Mouse (Mus musculus) large intestine, adult 2 months (tissue): ENCODE data around the gene Crbn. TPM values are rescaled to one million over a fixed set of nuclear protein-coding genes. Genes with fewer than 3 reads are reported as not detected.
A peak's percentile ranks its signal among the peaks of the same experiment; 100 is the strongest.

Experiments
- DNase-seq: peaks from one replicate; pipeline ENCODE4 v3.0.0-alpha.2; 2012; ENCODE audit warnings: low read depth, low spot score
- WGBS: fragments of 180-500 bp; shearing (Covaris S2); methylation state at CpG from one replicate; pipeline ENCODE4 v1.1.7; 2018; 5-methylcytosine and 5-hydroxymethylcytosine counted together
- polyA plus RNA-seq: library from polyadenylated mRNA; depleted of rRNA; stranded (reverse); fragments of >200 nt; gene quantifications from 2 replicates; pipeline ENCODE4 v1.2.3, GENCODE M21; 2012; rRNA removed

Gene Crbn
- 5.9 and 12.0 TPM in 2 replicates for polyA plus RNA-seq

DNA sequence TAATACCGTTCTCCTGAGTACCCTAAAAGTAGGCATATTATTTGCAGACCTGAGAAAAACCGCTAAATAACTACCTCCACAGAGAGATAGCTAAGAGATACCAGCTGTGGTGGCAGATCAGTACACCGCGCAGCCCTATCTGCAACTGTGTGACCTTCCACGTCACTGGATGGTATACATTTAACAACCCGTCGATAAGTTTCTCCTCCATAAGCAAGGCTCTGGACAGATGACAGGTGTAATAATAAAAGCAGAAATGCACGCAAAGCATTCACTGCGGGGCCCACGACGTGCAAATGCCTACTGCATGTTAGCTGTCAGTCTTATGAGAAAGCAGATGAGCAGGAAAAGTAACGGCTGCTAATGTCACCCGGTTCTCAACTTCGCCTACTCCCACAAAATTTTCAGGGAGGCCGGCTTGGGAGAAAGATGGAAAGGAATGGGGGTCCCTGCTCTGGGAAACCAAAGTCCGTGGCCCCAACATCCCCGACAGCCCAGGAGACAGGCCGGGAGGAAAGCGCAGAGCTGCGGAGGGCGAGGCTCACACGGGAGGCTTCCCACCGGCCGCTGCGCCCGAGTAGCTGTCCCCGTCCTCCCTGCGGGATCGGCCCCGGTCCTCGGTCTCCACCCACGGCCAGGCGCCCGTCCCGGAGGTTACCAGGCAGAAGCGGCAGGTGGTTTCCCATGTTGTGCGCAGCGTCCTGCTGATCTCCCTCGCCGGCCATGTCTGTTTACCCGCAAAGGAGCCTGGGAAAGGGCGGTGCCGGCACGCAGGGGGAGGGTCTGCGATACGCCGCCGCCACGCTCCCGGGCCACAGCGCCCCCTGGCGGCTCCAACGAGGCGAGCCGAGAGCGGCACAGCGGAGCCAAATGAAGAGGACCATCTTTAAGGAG lies at the start of gene Crbn:
Gene Crbn, minus strand, starts transcription at position 745 of the 894 bp plus-strand sequence.
- WGBS = 2% methylated on average over 57 of the region's 57 CpGs
- peak; percentile 54 for DNase-seq

DNA sequence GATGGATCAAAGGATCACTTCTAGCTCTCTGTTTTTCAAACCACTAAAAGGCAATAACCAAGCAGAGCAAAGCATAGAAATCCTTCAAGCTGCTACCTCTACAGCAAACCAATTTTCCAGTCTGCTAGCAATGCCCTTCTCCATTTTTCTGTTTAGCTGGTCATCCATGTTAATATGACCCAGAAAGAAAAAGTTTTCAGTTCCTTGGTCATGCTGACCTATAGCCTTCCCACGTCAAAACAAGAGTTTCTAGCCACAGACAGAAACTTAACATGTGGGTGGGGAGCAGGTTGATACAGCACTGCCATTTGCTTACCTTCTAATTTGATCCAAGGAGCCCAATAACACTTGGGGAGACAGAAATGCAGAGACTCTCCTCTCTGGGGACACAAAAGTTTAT lies 40.3 kb upstream of the Crbn start:
- WGBS = 53% methylated on average over 1 of the region's 1 CpGs

DNA sequence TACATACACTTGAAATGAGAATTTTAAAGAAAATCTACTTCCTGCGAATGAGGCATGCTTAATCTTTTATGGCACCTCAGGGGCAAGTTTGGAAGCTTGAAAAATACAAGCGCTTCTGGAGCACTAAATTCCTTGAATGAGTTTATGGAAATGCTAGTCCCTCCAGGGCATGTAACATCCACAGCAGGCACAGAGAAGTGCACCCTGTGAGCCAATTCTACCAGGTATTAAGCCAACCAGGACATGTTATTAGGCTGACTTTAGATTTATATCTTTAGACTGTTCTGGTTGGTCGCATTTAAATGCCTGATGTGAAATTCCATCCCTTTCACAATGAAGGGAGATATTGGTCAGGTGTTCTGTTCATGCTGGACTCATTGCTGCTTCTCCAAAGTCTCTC lies 38.2 kb upstream of the Crbn start:
- DNase-seq = no peak
- 83% methylated on average over 3 of the region's 3 CpGs for WGBS

More for the DNA sequence above, 40.3 kb upstream of the Crbn start:
- DNase-seq = no peak

DNA sequence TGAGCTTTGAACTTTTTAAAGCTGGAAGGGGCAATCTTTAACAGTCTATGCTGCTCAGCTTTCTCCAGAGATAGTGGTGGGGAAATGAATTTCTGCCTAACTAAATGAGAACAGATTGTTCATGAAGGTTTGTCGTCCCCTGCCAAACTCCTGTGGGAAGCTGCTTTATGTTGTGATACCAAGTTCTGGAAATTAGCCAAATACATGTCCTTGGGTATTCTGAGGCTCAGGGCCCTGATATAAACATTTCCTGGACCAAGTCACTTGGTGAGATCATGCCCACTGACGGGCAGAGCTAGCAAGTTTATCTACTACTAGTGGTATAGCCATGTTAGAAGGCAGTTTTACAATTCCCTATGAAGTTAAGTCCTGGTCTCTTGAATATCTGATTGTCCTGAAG lies 35.4 kb upstream of the Crbn start:
- WGBS = 70% methylated on average over 2 of the region's 2 CpGs
- DNase-seq = no peak

DNA sequence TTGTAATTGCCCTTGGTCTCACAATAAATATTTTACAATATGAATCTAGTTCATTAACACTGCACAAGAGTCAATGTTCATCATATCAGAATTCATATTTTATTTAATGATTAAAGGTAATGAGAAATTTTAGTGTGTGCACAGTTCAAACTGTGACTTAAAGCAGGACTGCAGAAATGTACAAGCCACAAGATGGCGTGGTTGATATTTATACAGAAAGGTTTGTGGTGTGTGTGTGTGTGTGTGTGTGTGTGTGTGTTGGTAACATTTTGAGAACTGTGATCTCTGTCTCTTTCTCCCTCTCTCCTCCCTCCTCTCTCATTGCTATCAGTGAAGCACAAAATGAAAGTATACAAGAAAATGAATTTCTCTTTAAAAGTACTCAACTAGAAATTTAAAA lies 22.5 kb upstream of the Crbn start:
- 57% methylated on average over 1 of the region's 1 CpGs for WGBS
- DNase-seq = no peak

DNA sequence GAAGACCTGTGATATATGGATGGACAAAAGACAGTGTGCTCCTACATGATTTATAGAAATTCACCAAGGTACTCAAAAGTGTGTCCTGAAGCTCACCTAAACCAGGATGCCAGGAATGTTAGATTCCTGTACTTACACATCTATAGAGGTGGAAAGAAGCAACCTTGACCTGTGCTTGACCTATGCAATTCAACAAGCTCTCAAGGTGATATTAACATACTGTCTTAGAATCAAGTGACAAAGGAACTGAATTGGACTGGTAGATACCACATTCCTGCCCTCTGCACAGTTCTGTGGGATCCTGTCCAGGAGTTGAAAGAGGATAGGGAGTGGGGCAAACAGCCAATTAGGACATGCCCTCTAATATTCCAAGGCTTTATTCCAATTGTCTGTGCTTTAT lies 20.7 kb upstream of the Crbn start:
- DNase-seq = no peak

DNA sequence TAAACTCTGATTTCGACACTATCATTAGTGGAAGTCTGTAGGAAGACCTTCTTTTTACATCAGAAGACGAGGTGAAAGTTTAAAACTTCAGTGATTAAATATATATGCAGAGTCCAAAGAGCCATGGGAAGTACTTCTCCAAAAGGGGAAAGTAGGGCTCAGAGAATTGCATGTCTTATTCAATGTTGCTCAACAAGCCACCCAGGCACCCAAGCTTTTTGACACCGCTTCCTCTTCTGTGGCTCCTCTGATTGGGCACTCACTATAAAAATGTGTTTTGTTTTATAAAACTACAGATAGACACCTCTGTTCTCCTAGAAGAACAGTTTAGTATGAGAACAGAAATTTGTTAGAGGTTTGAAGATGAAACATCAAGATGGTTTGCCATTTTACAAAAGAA lies 20.0 kb upstream of the Crbn start:
- 64% methylated on average over 3 of the region's 3 CpGs for WGBS
- no peak for DNase-seq

DNA sequence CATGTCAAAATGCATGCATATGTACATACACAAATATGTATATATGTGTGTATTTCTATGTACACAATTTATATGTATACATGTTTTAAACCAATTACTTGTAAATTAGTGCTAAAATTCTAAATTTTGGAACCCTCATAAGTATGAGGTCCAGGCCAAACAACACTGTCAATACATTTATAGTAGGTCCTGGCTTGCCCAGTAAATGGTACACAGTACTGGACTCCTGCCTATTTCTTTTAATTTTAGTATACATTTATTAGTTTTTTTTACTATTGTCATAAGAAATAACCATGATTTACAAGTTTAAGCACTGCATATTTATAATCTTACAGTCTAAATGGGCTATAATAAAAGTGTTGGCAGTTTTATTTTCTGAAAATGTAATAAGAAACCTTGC lies 19.4 kb upstream of the Crbn start:
- no peak for DNase-seq

DNA sequence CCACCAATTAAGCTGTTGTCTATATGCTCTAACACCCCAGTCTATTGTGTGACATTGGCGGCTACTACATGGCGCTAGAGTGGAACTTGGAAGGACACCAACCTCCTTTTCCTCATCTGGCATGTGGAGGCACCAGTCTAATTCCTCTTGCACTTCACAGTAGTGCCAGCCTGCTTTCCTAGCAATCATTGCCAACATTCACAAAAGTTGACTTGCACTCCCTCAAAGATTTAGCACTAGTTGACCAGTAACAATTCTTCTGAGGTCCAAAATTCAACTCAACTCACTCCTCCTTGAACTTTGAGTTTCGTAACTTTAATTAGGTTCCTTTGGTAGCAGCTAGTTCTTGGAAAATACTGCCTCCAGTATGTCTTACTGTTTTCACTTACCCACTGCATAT lies 10.8 kb upstream of the Crbn start:
- WGBS = 89% methylated on average over 3 of the region's 3 CpGs
- DNase-seq = no peak

DNA sequence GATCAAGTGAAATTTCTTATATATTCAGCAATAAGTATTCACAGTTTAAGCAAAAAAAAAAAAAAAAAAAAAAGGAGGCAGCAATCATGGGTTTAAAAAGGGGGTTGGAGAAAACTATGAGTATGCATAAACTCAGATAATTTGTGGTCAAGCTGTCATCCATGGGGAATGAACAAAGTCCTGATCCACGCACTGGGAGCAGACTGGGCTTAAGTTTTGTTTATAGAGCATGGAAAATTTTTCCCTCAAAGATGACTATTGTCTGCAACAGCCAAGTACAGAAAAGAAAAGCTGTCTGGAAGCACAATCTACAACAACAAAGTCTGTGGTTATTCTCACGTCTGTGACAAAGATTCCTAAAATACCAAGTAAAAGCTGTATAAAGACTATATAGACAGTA lies 9.3 kb upstream of the Crbn start:
- 51% methylated on average over 2 of the region's 2 CpGs for WGBS
- no peak for DNase-seq

DNA sequence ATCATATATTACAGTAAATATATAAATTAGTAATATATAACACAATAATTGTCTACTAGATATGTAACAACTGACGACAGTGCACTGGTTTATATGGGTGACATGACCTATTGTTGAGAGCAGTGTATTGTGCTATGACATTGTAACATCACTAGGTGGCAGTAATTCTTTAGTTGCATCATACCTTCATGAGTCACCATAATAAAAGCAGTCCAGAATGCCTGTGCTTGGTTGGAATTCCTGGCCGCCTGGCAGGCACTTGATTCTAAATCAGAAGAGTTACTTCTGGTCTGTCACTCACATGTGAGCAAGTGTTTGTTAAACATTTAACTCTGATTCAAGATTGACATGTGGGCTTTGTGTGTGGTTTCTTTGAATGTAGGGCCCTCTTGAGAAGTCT lies 5.0 kb upstream of the Crbn start:
- DNase-seq = no peak
- WGBS = 15% methylated on average over 2 of the region's 2 CpGs

DNA sequence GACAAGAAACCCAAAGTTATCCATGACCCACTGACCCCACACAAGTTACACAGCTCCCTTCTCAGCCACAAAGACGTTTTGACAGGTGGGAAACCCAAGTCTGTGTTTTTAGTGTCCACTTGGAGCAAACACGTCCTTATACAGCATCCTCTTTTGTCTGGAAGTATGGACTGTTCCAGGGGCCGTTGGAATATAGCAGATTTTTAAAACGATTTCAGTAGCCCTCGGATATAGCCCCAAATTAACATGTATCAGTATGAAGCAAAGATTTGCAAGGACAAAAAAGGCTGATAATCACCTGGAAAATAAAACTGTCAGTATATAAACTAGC lies 315 bp upstream of the Crbn start:
- 52% methylated on average over 5 of the region's 5 CpGs for WGBS
- DNase-seq = no peak

DNA sequence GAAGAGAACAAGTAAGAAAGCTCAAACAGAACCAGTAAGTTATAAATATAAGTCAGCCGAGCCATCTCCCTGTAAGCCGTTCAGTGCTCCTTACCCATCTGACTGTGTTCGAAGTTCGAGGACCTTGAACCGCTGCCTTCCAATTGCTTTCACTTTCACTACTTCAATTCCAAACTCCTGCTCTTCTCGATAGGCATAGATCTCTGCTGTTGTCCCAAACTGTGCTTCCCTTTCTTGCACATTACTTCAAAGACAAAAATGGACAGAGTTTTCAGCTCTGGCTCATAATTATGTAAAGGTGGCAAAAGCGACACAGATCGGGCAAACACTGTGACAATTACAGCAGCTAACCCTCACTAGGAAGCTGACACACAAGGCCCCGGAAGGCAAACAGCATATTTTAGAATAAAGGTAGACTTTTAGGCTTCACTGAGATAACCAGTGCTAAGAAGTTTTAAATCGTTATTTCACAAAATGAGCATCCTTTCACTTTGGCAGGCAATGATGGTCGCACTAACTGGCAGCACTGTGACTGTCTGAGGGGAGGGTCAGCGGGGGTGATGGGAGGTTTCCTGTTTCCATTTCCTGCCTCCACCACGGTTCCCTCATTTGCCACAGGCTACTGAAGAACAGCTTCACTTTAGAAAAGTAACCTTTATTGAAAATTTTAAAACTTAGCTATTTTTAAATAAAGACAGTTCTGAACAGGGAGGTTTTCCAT lies 5.6 kb downstream of the Crbn start:
- WGBS = 71% methylated on average over 13 of the region's 13 CpGs
- no peak for DNase-seq

DNA sequence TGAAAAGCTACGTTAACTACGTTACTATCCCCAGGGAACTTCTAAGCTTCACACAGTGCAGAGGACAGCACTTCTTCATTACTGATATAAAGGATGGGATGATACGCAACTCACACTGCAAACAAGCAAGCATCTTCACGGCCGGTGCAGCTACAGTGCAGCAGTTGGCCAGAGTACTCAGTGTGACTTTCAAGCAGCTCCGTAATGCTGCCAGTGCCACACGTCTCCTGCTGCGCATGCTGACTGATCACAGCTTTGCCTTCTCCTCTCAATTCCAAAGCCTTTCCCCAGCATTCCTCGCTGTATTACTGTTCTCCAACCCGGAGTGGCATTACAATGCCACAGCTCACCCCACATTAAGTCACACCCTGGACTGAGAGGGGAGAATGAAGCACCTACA lies 6.3 kb downstream of the Crbn start:
- 94% methylated on average over 10 of the region's 10 CpGs for WGBS
- no peak for DNase-seq

DNA sequence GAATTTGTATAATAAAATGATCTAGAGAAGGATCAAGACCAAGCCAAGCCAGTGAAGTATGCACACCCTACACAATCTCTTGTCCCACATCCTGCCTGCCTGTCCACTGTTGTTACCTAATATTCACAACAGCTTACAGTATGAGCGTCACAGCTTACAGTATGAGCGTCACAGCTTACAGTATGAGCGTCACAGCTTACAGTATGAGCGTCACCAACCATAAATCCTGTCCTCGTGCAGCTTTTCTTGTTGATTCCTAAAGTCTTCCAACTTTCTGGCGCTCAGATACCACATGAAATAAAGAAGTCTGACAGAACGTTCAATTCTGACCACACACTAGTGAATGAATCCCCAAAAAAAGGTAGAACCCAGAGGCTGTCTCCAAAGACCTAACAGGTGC lies 6.8 kb downstream of the Crbn start:
- WGBS = 89% methylated on average over 7 of the region's 7 CpGs
- no peak for DNase-seq

DNA sequence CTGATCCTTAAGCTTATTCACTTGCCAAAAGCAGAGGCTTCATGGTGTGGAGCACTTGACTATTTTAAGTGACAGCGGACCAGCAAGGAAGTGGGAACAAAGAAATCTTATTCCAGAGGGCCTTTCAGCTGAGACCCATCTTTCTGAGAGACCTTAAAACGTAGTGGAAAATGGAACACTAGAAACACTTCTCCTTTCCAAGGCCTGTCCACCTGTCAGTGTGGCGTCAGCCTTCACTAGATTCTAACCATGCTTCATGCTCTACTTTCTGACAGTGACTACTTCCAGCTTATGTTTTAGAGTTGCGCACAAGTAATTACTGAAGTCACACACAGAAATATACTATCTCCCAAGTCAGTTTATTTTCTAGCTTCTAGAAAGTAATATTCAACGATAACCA lies 7.4 kb downstream of the Crbn start:
- DNase-seq = no peak
- whole genome bisulfite sequencing = 90% methylated on average over 5 of the region's 5 CpGs

DNA sequence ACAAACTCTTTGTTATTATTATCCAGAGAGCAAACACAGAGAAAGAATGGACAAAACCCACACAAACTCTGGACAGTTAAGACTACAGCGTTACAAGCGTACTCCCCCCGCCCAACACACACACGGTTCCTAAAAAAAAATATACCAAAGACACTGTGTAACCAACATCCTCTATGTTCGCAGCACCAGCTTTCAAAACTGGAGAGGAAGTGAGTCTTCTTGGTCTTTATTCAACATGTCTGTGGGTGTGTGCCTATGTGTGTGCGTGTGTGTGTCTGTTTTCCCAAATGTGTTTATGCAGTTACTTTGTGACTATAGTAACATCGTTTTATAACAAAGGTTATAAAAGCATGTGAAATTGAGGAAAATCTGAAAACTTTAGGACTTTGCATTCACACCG lies 8.4 kb downstream of the Crbn start:
- 78% methylated on average over 8 of the region's 8 CpGs for WGBS
- no peak for DNase-seq

DNA sequence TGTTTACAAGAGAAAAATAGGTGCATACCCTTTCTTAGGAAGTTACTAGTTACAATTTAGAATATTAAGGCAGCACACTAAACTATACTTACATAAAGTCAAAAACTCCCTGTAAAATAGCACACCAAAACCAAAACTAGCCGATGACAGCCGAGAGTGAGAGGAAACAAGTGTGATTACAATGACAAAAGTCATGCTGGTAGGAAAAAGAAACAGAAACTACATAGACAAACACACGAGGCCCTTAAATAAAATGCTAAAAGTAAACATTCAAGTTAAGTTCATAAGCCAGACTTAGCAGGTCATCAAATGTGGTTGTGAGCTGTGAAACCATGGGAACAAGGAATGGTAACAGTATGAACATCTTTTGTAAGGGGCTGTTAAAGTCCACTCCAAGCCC lies 12.7 kb downstream of the Crbn start:
- 45% methylated on average over 3 of the region's 3 CpGs for WGBS
- DNase-seq = no peak

DNA sequence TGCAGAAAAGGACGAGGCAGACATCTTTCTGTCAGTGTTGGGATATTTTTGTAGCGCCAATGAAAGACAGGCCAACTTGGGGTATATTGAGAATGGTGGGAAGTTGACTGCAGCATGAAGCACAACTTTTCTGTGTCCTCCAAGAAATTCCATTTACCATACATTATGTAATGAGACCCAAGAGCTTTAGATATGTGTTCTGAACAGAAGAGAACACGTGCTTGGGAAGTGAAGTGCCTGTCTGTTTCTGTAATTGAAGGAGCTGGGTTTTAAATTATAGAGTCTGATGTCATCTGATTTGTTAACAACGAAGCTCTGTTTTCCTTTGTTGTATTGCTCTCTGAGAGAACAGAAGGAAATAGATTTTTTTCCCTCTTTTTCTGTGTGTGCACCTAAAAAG lies 29.8 kb downstream of the Crbn start:
- 16% methylated on average over 4 of the region's 4 CpGs for WGBS
- DNase-seq = no peak

DNA sequence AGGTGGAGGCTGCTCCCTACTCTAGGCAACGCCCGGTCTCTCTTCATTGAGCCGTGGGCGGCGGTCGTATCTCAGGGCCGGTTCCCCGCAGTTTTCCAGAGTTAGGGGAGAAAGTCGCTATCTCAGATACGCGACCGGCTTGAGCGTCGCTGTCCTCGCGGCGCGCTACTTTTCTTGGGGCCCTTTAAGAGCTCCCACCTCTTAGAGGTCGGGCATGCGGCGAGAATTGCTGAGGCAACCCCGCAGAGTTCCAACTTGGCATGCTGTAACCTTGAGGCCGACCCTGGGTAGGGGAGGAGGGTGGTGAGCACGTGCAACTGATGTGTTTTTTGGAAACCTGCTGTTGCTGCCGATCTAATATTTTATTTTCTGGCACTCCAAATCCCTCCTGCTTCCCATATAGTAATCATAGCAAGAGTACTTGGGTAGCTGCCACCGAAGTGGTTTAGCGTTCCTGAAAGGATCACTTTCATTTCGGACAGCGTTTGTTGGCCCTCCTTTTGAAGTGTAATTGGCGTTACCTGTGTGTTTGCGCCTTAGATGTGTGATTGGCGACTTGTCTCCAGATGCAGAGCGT lies 30.5 kb downstream of the Crbn start:
- peak; percentile 6 for DNase-seq
- under 1% methylated on average over 33 of the region's 33 CpGs for WGBS

DNA sequence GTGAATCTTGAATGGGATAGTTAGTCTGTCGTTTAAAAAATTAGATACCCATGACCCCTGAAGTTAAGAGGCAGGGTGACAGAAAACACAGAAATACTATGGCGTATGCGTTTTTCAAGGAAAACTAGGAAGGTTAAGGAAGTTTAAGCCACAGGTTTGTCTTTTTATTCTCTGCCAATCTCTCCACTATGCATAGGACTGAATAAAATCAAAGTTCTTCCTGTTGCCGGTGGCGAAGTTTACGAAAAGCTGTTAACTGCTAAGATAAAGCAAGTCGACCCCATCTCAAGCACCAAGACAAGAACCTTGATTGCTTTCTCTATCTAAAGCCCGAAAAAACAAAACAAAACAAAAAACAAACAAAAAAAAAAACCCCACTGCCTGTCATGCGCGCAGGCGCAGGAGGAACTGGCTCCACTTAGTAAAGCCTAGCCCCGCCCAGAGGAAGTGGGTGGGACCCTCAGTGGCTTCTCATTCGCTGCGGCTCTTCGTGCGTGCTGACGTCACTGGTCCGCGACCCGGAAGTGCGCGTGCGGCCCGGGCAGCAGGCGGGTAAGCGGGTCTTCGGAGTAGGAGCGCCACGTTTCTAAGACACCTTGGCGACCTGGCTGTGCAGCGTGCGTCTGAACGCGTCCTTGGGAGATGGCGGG lies 31.1 kb downstream of the Crbn start, which contains the start of gene Trnt1:
Gene Trnt1, plus strand, starts transcription at position 481 of the 650 bp plus-strand sequence.
- 6% methylated on average over 35 of the region's 35 CpGs for WGBS

More for the DNA sequence above, 31.1 kb downstream of the Crbn start, which contains the start of gene Trnt1:
- peak; percentile 84 for DNase-seq
